Mouse (Mus musculus) spleen, adult 18-20 months (tissue): Measurements from ENCODE around the gene Sat2.
A peak's percentile ranks its signal among the peaks of the same experiment; 100 is the strongest.
"Not testable (repeated sequence)": the region's sequence is repeated elsewhere in the genome, so short reads cannot be mapped to it uniquely, and the experiment has no call there.

ENCODE experiments used
- DNase-seq, 2 experiments: peaks; one replicate each; pipeline ENCODE4 v3.0.0; 2022; ENCODE audit warnings: mixed read lengths in 2 of 2

Gene Sat2

GRCm38 (mm10) chr11:69601768-69602167, 20.1 kb upstream of the Sat2 start:
- no peak for DNase-seq

- DNase-seq, result no peak
Observed at GRCm38 (mm10) chr11:69603516-69603915, 18.3 kb upstream of the Sat2 start.

DNA sequence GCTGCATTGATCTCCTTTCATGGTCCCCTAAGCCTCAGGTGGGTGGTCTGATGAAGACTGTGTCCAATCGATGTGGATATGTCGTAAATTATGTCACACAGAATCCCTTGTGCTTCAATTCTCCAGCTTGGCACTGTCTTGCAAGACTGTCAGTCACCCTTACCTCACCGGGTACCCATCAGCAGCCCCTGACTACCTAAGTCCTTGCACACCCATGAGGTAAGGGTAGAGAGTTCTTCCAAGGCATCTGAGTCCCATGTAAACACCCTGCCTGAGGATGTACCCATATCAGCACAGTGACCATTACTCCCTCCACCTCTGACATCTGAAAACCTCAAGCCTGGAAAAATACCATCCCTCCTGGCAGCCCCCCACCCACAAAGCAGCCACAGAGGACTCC, 17.5 kb upstream of the Sat2 start:
- no peak for DNase-seq

GRCm38 (mm10) chr11:69604795-69605664, 16.8 kb upstream of the Sat2 start:
- DNase-seq, result no peak

GRCm38 (mm10) chr11:69605726-69606490, 15.9 kb upstream of the Sat2 start, which contains the start of gene Atp1b2:
TSS of gene Atp1b2 (minus strand) at chr11:69605942.
- DNase-seq, result peak; percentile 25 to 35

DNA sequence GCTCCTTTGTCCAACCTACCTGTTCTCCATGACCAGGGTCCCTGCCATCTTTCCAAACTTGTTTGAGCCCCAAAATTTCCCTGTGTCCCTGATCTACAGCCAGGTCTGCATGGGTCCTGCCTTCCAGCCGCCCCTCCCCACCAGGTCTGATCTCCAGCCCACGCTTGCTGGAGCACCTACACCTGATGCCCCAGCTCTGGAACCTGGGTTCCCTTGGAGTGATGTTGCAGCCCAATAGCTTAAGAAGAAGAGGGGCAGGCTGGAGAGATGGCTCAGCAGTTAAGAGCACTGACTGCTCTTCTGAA, 15.4 kb upstream of the Sat2 start:
- DNase-seq, result no peak

DNA sequence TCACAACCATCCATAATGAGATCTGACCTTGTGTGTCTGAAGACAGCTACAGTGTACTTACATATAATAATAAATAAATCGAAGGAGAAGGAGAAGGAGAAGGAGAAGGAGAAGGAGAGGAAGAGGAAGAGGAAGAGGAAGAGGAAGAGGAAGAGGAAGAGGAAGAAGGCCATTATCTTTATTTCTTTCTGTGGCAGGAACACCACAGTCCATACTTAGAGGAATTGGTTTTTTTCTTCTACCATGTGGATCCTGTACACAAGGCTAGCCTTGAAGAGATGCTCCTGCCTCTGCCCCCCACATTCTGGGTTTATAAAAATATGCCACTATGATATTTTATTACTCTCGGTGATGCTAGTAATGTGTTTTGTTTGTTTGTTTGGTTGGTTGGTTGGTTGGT, 15.0 kb upstream of the Sat2 start:
- DNase-seq, result no peak

- no peak for DNase-seq
Observed at GRCm38 (mm10) chr11:69608525-69608924, 13.3 kb upstream of the Sat2 start.

GRCm38 (mm10) chr11:69609416-69609815, 12.4 kb upstream of the Sat2 start:
- no peak for DNase-seq

DNA sequence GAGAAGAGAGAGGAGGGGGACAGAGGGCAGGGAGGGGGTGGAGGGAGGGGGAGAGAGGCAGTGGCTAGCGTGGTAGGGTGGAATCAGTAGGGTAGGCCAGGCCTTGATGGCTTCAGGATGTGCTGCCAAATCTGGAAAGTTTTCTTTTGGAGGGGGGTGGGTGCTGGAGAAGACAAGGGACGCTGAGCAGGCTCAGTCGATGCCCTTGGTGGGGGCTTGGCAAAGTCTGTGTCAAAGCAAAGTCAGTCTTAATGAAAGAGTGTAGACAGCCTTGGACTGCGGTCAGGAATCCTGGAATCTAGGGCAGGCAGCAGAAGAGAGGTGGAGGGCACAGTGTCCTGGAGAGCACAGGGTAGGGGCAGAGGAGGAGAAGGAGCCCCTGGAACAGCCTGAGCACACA, 10.9 kb upstream of the Sat2 start:
- DNase-seq, result no peak

DNA sequence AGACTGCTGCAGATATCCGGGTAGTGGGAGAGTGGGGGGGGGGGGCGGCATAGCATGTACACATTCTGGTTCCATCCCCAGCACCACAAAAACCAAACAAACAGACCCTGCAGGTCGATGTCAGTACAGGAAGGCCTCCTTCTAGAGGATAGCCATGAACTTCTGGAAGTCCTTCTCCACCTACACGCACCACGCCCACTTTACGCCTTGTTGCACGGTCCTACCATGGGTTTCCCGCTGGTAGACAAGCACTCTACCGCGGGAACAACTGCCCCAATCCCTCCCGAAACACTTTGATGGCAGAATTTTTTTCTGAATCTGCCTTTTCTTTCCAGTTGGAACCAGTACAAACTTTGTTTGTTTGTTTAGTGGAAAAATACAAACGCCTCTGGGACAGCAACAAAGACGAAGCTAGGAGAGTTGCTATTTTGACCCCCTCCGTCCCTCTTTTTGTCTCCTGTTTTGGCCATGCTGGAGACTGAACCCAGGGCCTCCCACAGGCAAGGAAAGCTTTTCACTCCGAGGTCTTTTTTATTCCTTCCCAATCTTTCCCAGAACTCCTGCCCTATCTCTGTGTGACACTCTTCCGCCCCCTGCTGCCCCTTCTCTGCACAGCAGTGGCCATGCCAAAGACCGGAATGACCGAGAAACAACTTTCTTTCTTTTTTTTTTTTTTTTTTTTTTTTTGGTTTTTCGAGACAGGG, 8.1 kb upstream of the Sat2 start:
- DNase-seq, result peak; percentile 57 to 74

GRCm38 (mm10) chr11:69614257-69614588, 7.6 kb upstream of the Sat2 start:
- DNase-seq, result not testable (repeated sequence)

DNA sequence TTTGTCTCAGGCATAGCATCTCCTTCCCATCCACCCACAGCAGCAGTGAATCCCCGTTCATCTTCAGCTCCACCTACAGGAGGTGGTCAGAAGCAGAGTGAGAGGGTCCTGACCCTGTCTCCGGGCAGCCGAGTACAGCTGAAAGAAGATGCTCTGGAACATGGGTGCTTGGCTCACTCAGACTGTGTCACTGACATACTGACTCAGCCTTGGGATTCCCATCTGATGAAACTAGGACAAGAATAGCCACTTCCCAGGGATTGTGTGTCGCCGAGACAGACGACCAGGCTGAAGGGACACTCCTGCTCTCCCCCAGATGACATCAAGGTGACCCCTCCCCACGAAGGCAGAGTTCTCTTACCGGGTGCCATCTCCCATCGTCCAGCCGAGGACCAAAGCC, 5.0 kb upstream of the Sat2 start:
- no peak for DNase-seq

DNA sequence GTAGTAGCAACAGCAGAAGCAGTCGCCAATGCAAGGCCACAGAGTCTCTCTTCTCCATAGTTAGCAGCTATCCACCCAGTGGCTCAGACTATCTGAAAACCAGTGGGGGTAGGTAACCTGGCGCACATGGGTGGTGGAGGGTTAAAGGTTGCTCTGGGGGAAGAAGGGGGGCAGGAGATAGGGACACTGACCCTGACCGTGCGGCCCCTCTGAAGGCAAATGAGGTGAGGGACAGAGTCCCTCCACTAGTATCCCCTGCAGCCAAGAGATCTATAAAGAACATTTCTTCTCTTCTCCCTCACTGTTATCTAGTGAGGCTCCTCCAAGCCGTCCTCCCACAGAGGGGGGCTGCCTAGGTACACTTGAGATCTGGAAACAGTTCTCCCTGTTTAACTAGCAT, 4.0 kb upstream of the Sat2 start, which contains the start of gene Shbg:
TSS of gene Shbg (minus strand) at position 101 of the 400 bp plus-strand sequence.
- DNase-seq, result no peak

DNA sequence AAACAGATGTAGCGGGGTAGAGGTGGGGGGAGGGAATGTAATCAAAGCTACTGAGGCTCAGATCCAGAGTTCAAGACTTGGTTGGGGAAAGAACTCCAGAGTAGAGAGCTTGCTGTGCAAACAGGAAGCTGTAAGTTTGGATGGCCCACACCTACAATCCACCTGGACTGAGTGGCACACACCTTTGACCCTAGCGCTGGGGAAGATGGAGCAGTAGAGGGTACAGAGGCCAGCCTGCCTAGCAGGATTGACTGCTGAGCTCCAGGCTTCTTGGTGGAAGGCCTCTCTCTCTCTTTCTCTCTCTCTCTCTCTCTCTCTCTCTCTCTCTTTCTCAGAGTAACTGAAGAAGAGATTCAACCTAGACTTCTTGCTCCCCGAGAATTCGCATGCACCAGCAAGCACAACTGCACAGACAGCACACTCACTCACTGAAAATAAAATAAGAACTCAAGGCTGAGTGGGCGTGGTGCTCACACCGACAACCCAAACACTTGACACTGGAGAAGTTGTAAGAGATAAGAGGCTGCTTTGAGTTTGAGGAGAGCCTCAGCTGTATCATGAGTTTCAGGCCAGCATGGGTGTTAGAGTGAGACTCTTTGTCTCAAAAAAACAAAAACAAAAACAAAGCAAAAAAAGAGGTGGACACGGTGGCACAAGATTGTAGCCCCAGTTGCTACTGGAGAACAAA, 1.3 kb upstream of the Sat2 start:
- DNase-seq, result no peak

DNA sequence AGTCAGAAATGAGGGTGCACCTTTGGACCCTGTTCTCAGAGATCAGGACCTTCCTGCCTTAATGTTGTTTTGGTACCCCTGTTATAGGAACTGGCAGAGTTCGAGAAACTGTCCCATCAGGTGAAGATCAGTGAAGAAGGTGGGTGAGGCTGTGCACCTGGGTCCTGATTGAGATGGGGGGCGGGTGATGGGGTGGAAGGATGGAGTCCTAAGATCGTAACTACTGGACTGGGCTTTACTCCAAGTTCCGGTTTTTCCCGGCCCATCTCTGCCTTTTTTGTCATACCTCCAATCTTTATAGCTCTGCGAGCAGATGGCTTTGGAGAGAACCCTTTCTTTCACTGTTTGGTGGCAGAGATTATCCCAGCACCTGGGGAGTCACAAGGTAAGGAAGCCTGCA, 582 bp downstream of the Sat2 start:
- DNase-seq, result no peak

DNA sequence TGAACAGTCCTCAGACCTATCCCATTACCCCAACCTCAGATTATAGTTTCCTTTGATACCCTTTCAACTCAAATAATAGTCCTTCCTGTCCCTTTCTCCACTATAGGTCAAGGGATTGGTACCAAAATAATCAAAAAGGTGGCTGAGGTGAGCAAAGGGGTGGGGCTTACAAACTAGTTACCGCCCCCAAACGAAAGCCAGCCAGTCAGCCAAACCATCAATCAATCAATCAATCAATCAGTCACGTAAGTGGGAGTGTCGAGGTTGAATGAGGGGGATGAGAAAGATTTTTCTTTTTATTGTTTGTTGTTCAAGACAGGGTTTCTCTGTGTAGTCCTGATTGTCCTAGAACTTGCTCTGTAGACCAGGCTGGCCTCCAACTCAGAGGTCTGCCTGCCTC, 1.2 kb downstream of the Sat2 start:
- DNase-seq, result no peak

- not testable (repeated sequence) for DNase-seq
Observed at GRCm38 (mm10) chr11:69624339-69624738, 2.5 kb downstream of the Sat2 start.

DNA sequence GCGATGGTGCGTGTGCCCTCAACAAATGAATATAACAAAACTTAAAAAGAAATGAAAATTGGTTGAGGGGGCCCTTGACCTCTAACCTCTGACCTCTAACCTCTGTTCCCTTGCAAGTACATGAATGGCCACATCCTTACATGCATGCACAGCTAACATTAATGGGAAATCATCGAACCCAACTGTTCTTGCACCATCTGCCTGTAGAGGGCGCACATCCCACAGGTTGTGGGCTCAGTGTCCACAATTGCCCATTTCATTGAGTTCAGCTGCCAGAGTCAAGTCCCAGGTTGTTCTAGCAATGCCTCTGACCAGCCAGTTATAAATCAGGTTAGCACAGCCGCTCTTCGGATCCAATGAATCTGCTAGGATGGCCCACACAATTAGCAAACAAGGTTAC, 6.5 kb downstream of the Sat2 start:
- DNase-seq, result peak; percentile 50 to 79

DNA sequence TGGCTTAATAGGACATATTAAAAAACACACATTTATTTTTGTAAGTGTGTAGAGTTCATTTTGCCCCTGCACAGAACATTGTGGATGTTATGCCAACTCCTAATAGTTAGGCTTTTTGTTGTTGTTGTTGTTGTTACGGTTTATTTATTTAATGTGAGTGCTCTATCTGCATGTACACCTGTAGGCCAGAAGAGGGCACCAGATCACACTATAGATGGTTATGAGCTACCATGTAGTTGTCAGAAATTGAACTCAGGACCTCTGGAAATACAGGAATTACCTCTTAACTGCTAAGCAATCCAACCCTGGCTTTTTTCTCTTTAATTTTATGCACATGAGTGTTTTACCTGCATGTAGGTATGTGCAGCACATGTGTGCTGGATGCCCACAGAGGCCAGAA, 8.0 kb downstream of the Sat2 start:
- no peak for DNase-seq

GRCm38 (mm10) chr11:69632284-69633089, 10.7 kb downstream of the Sat2 start, which contains the start of gene Fxr2:
TSS of gene Fxr2 (plus strand) at chr11:69632990.
- peak; percentile 100 for DNase-seq
